Mouse (Mus musculus) kidney, adult 8-10 months (tissue): ENCODE measurements around the gene Mei1.
A peak's percentile ranks its signal among the peaks of the same experiment; 100 is the strongest.

Source experiments
- DNase-seq, 2 experiments: peaks; one replicate each; pipeline ENCODE4 v3.0.0; 2022

Mei1 gene

DNA sequence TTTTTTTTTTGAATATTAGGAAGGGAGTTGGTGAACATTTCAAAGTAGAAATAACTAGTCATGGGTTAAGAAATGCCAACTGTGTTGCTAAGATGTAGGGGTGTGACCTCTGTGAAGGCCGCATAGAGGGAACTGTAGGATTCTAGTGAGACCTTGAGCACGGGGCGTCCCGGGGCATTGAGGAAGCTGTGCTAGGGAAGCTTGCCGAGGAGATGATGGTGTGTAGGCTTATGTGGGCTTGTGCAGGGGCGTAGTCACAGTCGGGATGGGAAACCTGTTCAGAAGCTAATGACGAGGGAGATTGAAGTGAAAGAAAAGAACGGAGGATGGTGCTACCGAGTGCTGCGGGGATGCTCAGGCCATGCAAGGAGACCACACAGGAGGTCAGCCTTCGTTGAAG is 82.2 kb downstream of the Mei1 start:
- no peak for DNase-seq

DNA sequence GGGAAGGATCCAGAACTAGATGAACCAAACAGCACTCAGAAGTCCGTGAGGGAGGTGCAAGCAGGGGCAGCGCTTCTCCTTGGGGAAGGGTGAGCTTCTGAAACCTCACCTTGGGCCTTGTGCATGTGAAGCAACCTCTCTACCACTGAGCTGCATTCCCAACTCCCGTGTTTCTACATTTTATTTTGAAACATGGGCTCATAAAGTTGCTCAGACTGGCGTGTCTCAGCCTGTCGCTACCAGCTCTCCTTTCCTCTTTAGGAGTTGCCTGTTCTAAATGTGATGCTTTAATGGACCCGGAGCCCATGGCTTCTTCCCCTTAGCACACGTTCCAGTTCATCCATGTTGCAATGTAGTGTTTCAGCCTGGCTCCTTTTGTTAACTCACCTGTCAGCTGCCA is 82.6 kb downstream of the Mei1 start:
- no peak for DNase-seq

DNA sequence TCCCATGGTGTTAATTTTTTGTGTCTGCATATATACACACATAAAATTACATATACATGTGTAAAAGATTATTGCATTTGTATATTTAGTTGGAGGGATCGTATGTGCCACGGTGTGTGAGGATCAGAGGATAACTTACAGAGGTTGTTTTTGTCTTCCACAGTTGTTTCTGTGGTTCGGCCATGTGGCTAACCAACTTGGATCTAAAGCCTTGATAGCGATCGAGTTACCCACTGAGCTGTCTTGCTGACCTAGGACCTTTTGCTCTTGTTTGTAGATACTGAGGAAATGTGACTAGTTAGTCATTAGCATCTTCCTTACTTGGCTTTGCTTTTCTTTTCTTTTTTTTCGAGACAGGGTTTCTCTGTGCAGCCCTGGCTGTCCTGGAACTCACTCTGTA is 86.5 kb downstream of the Mei1 start:
- no peak for DNase-seq

DNA sequence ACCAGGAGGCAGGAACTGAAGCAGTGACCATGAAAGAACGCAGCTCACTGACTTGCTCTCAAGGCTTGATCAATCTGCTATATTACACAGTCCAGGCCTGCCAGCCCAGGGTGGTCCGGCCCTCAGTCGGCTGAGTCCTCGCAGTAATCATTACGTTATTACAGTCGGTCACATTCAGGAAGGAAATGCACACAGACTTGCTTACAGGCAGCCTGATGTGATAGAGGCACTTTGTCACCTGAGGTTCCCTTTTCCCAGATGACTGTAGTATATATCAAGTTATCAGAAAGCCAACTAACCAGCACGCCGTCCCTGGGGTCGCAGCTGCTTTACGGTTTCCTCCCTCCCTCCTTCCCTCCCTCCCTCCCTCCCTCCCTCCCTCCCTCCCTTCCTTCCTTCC is 87.1 kb downstream of the Mei1 start:
- no peak for DNase-seq

DNA sequence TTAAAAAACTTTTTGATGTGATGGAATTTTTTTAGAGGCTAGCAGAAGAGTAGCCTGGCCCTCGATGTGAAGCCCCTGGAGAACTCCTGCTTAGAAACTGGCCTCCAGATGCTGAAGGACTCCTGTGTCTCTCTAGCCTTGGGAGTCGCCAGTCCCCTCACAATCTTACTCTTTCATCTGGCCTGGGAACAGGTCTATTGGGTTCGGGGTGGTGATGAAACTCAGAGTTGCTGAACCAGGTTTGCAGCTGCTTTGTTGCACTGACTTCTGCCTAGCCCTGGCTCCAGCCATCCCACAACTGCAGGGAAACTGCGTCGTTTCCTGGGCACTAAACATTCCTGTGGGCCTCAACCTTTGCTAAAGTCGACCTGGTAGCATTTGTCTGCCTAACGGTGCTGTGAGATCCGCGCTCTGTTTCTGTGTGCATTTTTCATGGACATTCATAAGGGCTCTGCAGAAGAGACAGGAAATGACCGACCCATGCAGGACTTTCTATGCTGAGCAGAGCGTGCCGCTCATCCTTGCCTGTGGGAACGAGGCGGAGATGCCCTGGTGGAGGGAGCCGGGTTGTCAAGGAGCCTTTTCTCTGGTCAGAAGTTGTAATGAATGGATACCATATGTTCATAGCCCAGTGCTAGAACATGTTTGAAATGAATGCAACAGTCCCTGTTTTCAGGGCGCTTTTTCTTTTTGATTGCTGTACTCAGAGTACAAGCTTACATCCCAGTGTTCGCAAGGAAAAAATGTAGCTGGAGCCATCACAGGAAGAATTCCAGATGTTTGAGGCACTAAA is 88.6 kb downstream of the Mei1 start:
- DNase-seq, result no peak

DNA sequence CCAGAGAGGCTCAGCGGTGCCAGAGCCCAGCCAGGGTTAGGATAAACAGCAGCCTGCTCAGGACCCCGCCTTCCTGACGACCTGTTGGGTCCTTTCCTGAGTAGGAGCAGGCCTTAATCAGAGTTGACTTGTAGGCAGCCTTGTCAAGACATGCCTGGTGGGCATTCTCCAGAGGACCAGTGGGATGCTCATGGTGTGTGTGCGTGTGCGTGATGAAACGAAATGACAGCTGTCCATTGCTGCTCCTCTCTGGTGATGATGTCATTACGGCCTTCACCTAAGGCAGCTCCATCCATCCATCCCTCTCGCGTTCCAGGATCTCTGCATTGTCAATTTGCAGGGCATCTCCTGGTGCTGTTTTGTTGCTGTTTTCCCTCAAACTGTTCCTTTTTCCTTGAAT is 89.7 kb downstream of the Mei1 start:
- DNase-seq, result no peak

DNA sequence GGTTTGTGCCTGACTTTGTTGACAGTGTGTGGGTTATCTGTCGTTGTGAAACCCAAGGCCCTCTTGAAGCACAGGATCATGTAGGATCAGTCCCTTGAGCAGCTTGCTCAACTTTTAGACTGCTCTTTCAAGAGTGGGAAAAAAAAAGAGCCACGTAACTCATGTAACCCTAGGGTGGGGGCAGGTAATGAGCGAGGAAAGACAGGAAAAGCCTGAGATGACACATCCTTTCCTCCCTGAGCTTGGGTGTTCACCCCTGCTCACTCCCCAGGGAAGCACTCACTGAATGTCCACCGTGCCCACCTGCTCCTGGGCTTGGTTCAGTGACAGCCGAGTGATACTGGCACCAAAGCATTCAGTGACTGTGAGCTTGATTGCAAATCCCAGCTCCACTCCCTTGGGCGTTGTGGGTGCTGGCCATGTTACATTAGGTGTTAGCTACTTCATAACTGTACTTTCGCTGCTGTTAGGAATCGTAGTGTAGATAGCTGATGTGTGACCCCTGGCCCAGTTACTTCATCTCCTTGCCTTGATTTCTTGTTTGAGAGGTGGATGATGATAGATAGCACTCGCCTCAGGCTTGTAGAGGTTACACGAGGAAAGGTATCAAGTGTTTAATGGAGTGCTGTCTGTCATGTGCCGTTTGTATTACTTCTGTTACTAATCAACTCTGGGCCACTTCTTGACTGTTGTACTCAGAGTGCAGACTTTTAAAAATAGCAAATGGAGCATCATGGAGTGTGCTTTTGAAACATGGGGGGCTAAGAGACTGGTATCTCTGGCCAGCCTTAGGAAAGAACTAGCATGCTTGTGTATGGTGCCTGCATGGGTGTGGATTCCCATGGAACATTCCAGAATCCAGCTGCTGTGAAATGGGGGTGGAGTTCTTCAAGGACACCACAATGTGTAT is 91.2 kb downstream of the Mei1 start:
- DNase-seq, result no peak

DNA sequence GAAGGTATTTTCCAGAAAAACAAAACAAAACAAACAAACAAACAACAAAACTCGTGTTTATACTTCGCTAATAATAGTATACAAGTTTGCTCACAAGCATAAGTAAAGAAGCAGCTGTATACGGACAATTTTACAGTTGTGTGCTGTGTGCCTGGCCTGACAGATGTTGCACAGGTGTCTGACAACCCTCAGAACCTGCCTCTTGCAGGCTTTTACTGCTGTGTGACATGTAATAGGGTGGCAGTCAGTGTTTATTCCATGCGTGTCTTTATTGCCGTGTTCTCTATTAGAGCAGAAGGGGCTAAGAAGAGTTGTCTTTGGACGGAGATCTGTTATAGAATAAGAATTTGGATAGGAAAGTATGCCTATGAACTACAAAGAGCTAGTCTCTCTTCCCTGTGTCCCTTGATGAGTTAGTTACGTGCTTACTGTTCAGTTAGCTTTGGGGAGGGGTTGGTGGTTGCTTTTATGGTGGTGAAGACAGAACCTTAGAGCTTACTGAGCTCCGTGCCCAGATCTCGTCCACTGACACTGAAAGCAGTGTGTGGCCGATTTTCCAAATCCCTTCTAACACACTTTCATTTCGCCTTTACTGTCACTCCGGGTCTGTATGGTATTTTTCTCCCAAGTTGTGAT is 92.3 kb downstream of the Mei1 start:
- DNase-seq, result no peak

DNA sequence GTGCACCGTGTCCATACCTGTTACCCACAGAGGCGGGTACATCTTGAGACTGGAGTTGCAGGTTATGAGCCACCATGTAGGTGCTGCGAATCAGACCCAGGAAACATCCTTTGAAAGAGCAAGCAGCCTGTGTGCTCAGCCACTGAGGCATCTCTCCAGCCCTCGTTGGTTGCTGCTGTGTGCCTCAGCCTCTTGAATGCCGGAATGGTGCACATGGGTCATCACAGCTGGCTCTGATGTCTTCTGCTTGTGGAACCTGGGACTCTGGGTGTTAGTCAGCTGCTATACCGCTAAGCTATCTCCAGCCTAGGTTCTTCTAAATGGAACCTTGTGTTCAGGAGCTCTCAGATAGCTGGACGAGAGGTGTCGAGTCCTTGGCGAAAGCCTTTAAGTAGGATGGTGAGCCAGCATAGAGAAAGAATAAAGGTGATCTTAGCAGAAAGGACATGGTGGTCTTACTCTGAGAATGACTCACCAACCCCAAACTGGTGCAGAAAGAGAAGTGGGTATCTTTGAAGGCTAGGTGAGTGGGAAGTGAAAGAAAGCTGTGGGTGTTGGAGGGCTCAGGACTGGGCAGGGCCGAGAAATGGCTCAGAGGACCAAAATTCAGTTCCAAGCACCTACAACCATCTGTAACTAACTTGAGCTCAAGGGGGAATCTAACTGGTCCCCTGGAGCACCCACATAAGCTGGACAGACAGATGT is 93.7 kb downstream of the Mei1 start:
- DNase-seq, result no peak

DNA sequence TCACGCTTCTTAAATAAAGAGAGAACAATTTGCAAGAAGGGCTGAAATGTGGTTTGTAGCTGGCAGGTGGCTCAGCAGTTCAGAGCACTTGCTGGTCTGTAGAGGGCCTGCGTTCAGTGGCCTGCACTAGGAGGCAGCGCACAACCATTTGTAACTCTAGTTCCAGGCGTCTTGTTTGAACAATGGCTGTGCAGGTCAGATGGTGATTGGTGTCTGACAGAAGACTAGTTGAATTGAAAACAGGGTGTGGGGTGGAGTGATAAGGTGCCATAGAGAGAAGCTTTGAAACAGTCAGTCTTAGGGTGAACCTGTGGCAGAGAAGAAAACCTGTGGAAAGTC is 94.2 kb downstream of the Mei1 start:
- DNase-seq, result no peak

DNA sequence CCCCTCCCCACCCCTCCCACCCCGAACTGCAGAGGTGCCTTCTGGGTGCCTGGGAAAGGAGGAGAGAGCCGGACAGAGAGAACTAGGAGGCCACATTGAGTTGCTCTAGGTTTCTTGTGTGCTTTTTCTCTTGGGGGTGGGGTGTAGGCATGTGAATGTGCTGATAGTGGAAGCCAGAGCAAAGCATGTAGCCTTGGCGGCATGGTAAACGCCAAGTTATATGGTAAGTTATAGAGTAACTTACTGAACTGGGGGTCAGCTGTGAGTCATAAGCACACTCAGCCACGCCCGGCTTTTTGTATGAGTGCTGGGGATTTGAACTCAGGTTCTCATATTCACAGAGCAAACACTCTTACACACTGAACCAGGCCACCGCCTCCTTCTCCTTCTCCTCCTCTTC is 94.7 kb downstream of the Mei1 start:
- DNase-seq, result no peak

DNA sequence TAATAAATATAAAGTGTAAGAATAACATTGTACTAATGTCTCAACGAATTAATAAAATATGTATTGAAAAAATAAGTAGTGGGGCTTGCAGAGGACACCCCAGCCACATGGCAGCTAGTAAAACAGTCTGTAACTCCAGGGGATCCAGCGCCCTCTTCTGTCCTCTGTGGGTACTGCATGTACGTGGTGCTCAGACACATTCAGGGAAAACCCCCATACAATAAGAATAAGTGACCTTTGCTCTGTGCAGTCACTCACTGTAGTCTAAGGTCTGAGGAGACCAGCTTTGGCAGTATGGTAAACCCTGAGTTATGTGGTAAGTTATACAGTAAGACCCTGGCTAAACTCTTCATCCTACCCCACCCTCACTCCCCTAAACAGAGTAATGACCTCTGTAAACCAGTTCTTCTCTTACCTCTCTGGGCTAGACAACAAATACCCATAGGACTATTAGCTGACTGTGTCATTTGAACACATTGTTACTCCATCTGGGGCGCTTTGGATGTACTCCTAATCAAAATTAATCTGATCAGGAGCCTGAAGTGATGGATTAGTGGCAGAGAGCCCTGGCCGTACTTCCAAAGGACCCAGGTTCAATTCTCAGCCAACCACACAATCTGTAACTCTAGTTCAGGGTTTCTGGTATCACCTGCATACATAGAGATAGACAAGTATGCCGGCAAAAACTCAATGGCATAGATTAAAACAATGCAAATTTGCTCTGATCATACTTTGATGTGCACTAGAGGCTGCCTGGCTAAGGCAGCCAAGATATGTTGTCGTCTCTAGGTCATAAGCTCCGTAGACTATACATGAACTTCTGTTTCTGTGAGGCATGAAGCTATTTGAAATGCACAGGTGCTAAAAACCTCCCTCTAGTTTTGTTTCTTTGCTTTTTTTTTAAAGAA is 95.8 kb downstream of the Mei1 start:
- DNase-seq, result peak; percentile 74 to 89

DNA sequence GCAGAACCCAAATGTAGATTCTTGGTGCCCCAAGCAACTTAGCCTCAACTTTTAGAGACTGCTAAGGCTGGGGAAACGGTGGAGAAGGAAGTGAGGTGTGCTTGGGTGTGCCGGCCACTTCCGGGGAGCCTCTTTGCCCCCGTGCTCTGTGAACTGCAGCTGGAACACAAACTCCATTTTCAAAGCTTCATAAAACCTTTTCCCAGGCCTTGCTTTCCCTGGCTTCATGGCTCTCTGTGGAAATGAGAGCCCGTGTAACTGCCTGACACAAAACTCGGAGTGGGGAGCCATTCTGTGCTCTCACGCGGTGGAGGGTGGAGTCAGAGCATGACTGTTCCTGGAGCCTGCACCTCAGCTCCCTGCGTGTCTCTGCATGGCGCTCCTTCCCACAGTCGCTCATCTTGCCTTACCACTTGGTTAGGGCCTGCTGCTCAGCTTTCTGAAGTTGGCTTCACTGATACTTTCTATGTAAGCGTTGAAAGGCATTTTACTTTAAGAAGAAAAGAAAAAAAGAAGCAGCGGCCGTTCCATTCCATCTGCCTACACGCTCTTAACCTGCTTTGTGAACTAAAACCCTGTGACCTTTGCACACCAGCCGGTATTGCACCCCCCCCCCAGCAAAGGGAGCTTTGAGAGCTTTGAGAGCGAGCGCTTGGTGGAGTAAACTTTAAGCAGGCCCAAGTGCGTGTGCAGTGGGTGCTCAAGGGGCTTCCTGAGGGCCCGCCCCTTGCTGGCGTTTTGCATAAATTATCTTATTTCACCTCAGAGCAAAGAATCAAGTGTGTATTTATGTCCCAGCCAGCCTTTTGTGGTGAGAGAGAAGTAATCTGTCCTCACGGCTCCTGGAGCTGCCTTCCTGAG is 96.7 kb downstream of the Mei1 start:
- DNase-seq, result peak in 1 of 2 experiments; percentile 39

DNA sequence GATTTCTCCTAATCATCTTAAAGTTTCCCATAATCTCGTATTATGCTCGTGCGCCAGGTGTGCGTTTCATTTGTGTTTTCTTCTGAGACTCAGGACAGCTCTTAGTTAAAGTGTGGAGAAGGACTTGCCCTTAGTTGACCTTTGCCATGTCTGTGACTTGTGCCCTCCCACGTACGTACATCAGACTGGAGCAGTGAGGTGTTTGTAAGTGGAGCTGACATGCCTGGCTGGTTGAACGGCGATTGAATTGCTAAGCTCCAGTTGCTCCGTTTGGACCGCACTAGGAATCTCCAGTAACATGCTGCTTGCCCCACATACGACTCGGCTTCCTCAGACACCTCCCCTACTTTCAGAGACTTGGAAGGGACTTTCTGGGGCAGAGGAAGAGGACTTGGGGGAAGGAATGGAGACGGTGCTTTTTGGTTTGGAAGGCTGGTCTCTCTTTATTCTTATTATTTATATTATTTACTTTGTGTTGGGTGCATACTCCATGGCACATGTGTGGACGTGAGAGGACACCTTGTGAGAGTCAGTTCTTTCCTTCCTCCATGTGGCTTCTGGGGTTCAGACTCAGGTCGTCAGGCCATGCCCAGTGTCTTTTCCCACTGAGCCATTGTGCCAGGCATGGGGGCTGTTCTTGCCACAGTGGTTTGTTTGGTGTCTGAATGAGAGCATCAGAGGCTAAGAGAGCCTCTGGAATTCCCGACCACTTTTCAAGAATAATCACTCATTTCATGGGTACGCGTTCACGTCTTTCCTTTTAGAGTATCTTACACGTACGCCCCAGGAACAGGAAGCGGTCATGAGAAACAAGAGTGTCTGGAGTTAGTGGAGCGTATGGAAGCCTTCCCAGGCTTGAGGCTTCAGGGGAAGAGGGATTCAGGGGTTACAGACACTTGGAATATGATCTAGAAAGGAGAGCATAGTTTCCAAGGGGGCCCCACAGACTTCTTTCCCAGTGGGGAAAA is 97.7 kb downstream of the Mei1 start:
- DNase-seq, result peak; percentile 63 to 75

DNA sequence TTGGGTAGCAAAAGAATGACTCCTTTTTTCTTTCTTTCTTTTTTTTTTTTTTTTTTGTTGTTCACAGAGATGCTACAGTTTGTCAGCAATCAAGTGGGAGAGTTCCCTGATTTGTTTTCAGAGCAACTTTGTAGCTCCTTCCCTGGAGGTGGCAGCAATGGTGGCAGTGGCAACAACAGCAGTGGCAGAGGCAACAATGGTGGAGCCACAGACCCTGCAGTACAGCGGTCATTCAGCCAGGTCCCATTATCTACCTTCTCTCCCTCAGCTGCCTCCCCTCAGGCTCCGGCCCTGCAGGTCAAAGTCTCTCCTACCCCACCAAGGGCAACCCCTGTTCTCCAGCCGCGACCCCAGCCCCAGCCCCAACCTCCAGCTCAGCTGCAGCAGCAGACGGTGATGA is 99.9 kb downstream of the Mei1 start:
- DNase-seq, result no peak

DNA sequence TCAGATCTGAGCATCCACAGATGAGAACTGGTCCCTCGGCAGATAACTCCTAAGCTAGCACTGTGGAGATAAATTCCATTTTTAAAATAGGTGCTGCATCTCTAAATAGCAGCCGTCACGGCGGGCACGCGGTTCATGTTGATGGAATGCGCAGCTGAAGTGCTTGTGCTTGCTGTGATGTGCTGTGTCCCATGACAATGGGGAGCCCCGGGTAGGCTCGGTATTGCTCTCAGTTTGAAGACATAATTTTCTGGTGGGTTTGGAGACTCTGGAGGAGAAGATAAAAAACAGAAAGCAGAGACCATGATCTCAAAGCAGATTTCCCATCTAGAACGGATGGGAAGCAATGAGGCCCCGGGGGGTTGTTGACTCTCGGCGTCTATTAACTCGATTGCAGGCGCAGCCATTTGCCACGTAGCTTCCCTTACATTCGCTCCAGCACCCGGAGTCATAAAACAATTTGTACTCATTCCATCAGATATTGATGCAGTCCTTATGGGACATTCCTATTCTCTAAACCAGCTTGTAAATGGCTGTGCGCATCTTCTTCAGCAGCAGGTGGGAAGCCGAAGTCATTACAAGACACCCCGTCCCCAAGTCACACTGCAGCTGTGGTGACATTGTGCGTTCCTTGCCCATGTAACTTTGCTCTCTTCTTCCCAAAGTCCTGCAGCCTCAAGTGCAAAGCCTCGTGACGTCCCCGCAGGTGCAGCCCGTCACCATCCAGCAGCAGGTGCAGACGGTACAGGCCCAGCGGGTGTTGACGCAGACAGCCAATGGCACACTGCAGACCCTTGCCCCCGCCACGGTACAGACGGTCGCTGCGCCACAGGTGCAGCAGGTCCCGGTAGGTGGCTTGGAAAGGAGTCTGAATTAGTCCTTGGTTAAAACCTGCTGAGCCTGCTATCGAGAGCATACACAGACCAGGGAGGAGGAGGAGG is 100.9 kb downstream of the Mei1 start:
- no peak for DNase-seq

DNA sequence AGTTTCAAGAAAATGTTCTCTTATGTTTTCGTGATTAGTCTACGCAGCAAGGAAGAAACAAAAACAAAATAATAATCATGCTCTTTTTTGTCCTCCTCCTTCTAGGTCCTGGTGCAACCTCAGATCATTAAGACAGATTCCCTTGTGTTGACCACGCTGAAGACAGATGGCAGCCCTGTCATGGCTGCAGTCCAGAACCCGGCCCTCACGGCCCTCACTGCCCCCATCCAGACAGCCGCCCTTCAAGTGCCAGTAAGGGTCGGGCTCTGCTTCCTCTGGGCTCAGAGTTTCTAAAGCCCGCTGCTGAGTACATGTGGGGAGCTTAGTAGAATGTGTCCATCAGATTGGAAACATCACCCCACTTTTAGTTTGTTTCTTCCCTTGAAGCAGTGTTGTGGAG is 102.9 kb downstream of the Mei1 start:
- no peak for DNase-seq

DNA sequence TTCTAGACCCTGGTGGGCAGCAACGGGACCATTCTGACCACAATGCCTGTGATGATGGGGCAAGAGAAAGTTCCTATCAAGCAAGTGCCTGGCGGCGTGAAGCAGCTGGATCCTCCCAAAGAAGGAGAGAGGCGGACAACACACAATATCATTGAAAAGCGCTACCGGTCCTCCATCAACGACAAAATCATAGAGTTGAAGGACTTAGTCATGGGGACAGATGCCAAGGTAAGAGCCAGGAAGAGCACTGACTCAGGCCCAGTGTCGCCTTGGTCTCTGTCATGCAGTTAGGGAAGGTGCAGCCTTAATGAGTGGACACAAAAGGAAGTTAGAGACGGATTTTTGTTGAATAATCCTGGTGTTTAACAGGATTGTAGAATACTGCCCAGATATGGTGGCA is 105.3 kb downstream of the Mei1 start:
- DNase-seq, result no peak
